Mouse (Mus musculus): ENCODE data around the gene Cyp2ab1.
"Not testable (repeated sequence)": the region's sequence is repeated elsewhere in the genome, so short reads cannot be mapped to it uniquely, and the experiment has no call there.

Gene Cyp2ab1

GRCm38 (mm10) chr16:20325286-20325685 is at the start of gene Cyp2ab1:
TSS of gene Cyp2ab1 (minus strand) at chr16:20325404.
- no peak for DNase-seq (ENCODE audit: low spot score in 2 of 2)

- DNase-seq (ENCODE audit: low spot score in 2 of 2) = no peak
Observed at GRCm38 (mm10) chr16:20371731-20372130, 46.5 kb upstream of the Cyp2ab1 start.

- DNase-seq (ENCODE audit: low spot score in 2 of 2) = no peak
Observed at GRCm38 (mm10) chr16:20368221-20368620, 43.0 kb upstream of the Cyp2ab1 start.

DNA sequence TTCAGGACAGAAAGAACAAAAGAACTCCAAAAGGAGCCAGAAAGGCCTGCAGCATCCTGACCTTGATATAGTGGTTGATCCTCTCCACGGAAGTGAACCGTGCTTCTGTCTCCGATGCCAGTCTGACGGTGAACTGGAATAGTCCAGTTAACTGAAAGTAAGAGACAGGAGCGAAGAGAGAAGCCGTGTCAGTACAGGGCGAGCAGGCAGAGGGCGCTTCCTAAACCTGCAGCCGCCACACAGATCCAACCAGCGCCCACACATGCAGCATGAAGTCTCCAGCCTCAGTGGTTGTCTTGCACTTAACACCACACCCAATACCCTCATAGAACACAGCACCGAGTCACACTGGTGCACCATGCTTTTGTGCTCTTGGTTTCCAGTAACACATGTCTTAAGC is 36.9 kb upstream of the Cyp2ab1 start:
- no peak for DNase-seq (ENCODE audit: low spot score in 2 of 2)

- not testable (repeated sequence) for DNase-seq (ENCODE audit: low spot score in 2 of 2)
Observed at GRCm38 (mm10) chr16:20361496-20361895, 36.3 kb upstream of the Cyp2ab1 start.

DNA sequence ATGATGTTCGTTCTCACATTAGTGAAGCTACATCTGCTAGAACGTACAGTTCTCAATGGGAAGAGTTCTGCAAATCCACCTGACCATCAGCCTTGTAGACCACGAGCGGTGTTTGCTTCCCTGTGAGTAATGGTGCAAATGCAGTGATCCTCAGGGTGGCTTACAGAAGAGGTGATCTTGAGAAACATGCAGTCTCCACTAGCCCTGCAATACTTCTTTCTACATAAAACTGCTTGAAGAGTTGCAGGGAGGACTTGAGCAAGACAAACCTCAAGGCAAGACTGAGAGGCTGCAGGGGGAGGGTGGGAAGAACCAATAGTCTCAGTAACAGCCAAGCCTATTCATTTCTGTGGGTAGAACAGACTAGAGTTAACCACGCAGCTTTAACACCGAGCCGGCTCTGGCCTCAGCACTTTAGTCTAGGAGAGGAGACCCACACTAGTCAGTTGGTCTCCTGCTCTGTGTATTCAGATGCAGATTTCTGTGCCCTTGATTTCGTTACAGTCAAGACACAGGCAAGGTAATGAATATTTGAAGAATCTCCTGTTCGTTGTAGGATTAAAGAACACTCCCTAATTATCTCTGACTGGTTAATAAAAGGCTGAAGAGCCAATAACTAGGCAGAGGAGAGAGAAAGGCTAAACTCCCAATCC is 34.6 kb upstream of the Cyp2ab1 start:
- DNase-seq (ENCODE audit: low spot score in 2 of 2) = no peak

DNA sequence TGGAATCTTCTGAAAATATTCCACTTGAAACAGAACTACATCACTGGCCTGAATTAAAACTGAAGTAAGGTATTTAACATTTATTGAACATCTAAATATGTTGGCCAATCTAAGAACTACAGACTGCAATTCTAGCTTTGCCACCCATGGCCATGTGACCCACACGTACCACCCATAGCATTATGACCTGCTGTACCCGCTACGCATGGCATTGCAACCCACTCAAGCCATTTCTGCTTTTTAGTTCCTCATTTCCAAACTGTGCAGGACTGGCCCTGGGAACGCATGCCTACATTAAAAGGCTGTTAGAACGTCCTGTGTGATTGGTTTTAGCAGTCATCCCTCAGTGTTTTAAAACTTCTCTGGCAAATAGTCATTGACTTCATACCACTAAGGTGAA is 32.6 kb upstream of the Cyp2ab1 start:
- DNase-seq (ENCODE audit: low spot score in 2 of 2) = no peak

- DNase-seq (ENCODE audit: low spot score in 2 of 2) = no peak
Observed at GRCm38 (mm10) chr16:20354762-20355161, 29.6 kb upstream of the Cyp2ab1 start.

DNA sequence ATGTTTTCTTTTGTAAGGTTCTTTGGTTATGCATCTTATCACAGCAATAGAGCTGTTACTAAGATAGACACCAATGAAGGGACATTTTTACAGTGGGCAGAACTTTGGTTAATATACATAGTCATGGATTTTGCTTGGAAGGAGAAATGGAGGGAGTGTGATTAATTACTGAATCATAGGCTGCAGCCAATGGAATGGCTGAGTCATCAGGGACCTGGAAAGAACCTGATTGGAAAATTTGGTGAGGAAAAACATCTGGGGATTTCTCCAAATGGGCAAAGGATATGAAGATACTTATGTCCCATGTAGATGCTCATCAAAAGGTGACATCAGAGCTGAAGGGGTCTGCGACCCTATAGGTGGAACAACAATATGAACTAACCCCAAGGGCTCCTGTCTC is 28.8 kb upstream of the Cyp2ab1 start:
- DNase-seq (ENCODE audit: low spot score in 2 of 2) = no peak

- no peak for DNase-seq (ENCODE audit: low spot score in 2 of 2)
Observed at GRCm38 (mm10) chr16:20345464-20345863, 20.3 kb upstream of the Cyp2ab1 start.

GRCm38 (mm10) chr16:20338616-20339015 is 13.4 kb upstream of the Cyp2ab1 start:
- peak; percentile 13 to 28 for DNase-seq (ENCODE audit: low spot score in 2 of 2)

DNA sequence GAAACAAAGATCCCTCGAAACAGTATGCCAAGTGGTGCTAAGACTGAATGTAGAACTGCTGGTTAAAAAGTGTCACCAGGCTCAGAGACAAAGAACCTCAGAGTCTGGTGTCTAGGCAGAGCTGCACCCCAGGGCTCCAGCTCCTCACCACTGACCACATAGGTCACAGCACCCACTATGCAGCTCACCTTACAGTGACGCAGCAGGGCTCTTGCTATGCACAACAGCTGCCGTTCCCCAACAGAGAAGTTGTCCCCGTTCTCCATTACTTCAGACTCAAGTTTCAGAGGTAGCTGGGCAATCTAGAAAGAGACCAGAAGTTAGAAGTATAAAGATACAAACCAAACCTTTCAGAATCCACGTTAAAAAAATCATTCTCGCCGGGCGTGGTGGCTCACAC is 9.7 kb upstream of the Cyp2ab1 start:
- no peak for DNase-seq (ENCODE audit: low spot score in 2 of 2)

- DNase-seq (ENCODE audit: low spot score in 2 of 2) = no peak
Observed at GRCm38 (mm10) chr16:20328306-20328705, 3.1 kb upstream of the Cyp2ab1 start.

- no peak for DNase-seq (ENCODE audit: low spot score in 2 of 2)
Observed at GRCm38 (mm10) chr16:20323907-20324306, 1.3 kb downstream of the Cyp2ab1 start.

DNA sequence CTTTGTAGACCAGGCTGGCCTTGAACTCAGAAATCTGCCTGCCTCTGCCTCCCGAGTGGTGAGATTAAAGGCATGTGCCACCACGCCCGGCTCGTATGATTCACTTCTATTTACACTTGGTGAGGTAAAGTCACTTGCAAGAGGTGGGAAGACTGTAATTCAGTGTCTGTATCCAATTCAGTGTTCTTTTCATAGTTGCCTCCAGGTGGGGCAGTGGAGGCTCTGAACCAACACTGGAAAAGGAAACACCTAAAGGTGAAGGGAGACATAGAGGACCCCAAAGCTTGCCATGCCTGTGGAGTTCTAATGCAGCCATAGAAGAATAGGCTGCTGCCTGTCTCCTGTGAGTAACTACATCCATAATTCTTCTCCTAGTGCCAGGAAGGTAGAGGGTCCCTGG is 2.9 kb downstream of the Cyp2ab1 start:
- no peak for DNase-seq (ENCODE audit: low spot score in 2 of 2)

DNA sequence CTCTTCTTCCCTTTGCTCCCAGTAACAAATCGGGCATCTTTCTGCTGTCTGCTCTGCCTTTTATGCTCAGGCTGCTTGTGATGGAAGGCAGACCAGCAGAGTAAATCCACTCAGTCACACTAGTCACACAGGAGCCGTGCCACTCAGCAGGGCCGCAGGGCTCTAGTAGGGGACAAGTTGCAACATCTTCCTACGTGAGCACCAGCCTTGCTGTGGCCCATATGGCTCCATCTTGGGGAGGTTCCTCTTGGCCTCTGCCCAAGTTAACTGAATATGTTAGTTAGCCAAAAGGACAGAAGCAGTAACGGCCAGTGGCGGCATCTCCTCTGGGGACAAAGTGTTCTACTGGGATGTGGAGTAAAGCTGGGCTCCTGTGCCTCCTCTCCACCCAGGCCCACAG is 8.4 kb downstream of the Cyp2ab1 start:
- DNase-seq (ENCODE audit: low spot score in 2 of 2) = no peak

DNA sequence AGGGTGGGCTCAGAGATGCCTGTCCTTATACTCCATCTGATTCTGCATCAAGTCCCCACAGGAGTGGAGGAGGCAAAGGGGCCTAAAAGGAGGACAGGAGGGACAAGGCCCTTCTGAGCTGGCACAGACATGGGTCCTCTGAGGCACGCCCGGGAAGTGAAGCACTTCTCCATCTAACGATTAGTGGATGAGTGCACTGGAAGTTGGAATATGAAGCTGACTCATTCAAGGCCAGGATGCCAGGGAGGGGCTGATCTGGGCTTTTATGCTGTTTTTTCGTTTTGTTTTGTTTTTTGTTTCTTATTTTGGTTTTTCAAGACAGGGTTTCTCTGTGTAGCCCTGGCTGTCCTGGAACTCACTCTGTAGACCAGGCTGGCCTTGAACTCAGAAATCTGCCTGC is 9.9 kb downstream of the Cyp2ab1 start:
- no peak for DNase-seq (ENCODE audit: low spot score in 2 of 2)

DNA sequence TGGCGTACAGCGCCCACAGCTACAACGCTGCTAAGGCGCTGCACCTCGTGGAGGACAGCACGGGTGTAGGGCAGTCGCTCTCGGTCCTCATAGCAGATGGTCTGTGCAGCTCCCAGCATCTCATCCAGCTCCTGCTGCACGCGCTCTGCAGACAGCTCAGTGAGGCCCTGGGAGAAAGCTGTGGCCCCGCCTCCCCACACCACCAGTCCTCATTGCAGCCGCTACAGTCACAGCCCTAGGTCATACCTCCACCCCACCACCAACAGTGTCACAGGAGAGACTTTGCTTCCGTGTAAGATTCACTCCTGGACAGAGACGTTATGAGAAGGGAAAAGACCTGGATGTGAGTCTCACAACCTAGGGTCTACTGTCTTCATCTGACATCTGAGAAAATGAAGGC is 12.9 kb downstream of the Cyp2ab1 start:
- no peak for DNase-seq (ENCODE audit: low spot score in 2 of 2)

- peak; percentile 57 to 81 for DNase-seq (ENCODE audit: low spot score in 2 of 2)
Observed at GRCm38 (mm10) chr16:20301770-20302649, 23.2 kb downstream of the Cyp2ab1 start, which contains the start of gene Parl. TSS of gene Parl (minus strand) at chr16:20302387.

GRCm38 (mm10) chr16:20300076-20300475 is 25.1 kb downstream of the Cyp2ab1 start:
- DNase-seq (ENCODE audit: low spot score in 2 of 2) = no peak

- no peak for DNase-seq (ENCODE audit: low spot score in 2 of 2)
Observed at GRCm38 (mm10) chr16:20280238-20280637, 45.0 kb downstream of the Cyp2ab1 start.

GRCm38 (mm10) chr16:20279395-20279794 is 45.8 kb downstream of the Cyp2ab1 start:
- no peak for DNase-seq (ENCODE audit: low spot score in 2 of 2)

DNA sequence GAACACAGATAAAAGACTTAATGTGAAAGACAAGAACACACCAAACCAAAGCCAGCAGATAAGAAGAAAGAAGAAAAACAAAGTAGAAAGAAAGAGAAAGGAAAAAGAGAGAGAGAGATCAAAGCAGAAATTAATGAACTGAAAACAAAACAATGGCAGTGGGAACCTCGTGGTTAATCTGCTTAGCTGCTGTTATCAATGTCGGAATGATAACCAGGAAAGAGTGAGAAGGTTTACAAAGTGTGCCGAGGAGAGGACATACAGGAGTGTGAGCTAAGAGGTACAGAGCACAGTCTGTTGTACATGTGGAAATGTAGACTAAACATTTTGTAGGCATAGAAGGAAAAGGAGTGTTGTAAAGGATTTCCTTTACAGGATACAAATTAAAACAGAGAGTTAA is 52.2 kb downstream of the Cyp2ab1 start:
- DNase-seq (ENCODE audit: low spot score in 2 of 2) = no peak

All from frontal cortex, postnatal 25 days (tissue).